Mouse (Mus musculus) stomach, embryonic 16.5 days (tissue): ENCODE data around the gene Atxn7l1. TPM values are rescaled to one million over a fixed set of nuclear protein-coding genes. Genes with fewer than 3 reads are reported as not detected.
A peak's percentile ranks its signal among the peaks of the same experiment; 100 is the strongest.

Experiments
- ATAC-seq: fragments of 200-750 bp; cut with Nextera tagmentation; 2 replicates; pipeline ENCODE4 v1.8.0; 2017; ENCODE audit warnings: moderate number of reproducible peaks, moderate TSS enrichment; ENCODE audit not compliant: insufficient read depth, low FRiP score
- H3K27ac ChIP-seq: fragments of 300-500 bp; sonication (generic); 2 replicates; pipeline ENCODE4 v1.5.1; 2014; ENCODE audit warnings: low read length
- H3K27me3 ChIP-seq: fragments of 300-500 bp; sonication (generic); 2 replicates; pipeline ENCODE4 v1.6.1; 2014; ENCODE audit warnings: low read length, control low read depth, mixed read lengths; ENCODE audit not compliant: control insufficient read depth, insufficient read depth
- H3K36me3 ChIP-seq: fragments of 300-500 bp; sonication (generic); 2 replicates; pipeline ENCODE4 v1.6.1; 2014; ENCODE audit warnings: low read length; ENCODE audit not compliant: control insufficient read depth, insufficient read depth
- H3K4me1 ChIP-seq: fragments of 300-500 bp; sonication (generic); 2 replicates; pipeline ENCODE4 v1.6.1; 2014; ENCODE audit warnings: low read length, control low read depth, mixed read lengths; ENCODE audit not compliant: control insufficient read depth, insufficient read depth
- H3K4me2 ChIP-seq: fragments of 300-500 bp; sonication (generic); 2 replicates; pipeline ENCODE4 v1.6.1; 2014; ENCODE audit warnings: low read depth, low read length, mixed read lengths
- H3K4me3 ChIP-seq: fragments of 300-500 bp; sonication (generic); replicated peaks from 2 replicates; pipeline ENCODE4 v1.5.1; 2014; ENCODE audit warnings: mild to moderate bottlenecking, low read length
- H3K9ac ChIP-seq: fragments of 300-500 bp; sonication (generic); 2 replicates; pipeline ENCODE4 v1.6.1; 2014; ENCODE audit warnings: low read length
- H3K9me3 ChIP-seq: fragments of 300-500 bp; sonication (generic); replicated peaks from 2 replicates; pipeline ENCODE4 v1.6.1; 2016; ENCODE audit warnings: low read length, control low read depth; ENCODE audit not compliant: control insufficient read depth
- WGBS: fragments of 180-500 bp; shearing (Covaris S2); extraction: QIAGEN DNeasy Blood & Tissue Kit; methylation state at CpG from one replicate; pipeline ENCODE4 v1.1.7; 2014; 5-methylcytosine and 5-hydroxymethylcytosine counted together
- polyA plus RNA-seq: library from polyadenylated mRNA; unstranded; fragments of >200 nt; fragmentation: Nextera tagmentation; extraction: Ambion mirVana; gene quantifications from 2 replicates; pipeline ENCODE4 v1.2.1, GENCODE M21; 2015

The Atxn7l1 gene
- 12.4 and 13.3 TPM in 2 replicates for polyA plus RNA-seq

DNA sequence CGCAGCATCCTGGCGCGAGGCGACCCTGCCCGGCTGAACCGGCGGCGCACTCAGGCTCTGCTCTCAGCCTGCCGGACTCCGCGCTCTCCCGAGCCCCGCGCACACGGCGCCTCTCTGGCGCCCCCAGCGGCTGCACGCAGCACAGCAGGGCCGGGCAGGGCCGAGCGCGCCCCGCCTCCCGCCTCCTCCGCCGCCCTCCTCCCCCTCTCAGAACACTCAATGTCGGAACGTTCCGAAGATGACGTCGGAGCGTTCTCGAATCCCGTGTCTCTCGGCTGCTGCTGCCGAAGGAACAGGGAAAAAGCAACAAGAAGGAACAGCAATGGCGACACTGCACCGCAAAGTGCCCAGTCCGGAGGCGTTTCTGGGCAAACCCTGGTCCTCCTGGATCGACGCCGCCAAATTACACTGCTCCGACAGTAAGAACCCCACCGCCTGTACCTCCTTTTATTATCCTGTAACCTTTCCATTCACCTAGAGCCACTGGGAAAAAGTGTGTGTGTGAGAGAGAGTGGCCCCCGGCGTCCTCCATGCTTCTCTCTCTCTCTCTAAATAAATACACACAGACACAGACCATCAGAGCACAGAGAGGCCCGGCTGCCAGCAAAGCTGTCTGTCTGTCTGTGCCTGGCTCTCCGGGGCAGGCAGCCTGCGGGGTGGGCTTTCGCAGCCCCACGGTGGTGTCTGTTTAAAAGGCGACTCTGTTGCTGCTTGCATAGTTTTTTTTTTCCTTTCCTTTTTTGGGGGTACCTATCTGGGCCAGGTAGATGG is at the start of gene Atxn7l1:
TSS of gene Atxn7l1 (plus strand) at position 197 of the 771 bp plus-strand sequence.
- peak within 1 kb of the TSS; percentile 81 for H3K27ac ChIP-seq
- H3K4me3 ChIP-seq, result peak within 1 kb of the TSS; percentile 89
- H3K9me3 ChIP-seq, result no peaks in the 10 kb centered on the region
- H3K4me2 ChIP-seq, result peak within 1 kb of the TSS; percentile 99
- peak within 1 kb of the TSS; percentile 95 for H3K9ac ChIP-seq
- peaks cover 17% of the 10 kb centered on the region for H3K4me1 ChIP-seq
- under 1% methylated on average over 54 of the region's 54 CpGs for WGBS
- H3K36me3 ChIP-seq, result no peaks in the 10 kb centered on the region
- ATAC-seq, result peak; percentile 97
- peaks cover 4% of the 10 kb centered on the region; the same call in 1 of the 2 replicates for H3K27me3 ChIP-seq

DNA sequence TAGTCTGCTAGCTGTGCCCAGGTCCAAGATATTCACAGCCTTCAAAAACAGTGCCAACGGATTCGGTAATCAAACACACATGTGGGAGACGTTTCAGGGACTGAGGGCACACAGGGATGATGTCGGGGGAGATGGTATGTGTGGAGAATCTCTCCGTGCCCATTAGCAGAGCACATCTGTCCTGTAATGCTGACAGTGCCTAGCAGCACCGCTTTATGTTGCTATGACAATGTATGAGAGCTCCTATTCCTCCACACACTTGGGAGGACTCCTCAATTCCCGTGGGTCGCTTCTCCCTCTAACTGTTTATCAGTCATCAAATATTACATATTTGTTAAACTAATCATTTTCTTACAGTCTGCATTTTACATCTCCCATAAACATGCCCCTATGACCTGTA is 45.9 kb upstream of the Atxn7l1 start:
- Histone ChIP-seq H3K27me3 (no peaks in the 10 kb centered on the region; the same call in 1 of the 2 replicates), H3K4me2 (no peak overlapping the region)
- ATAC-seq, result no peak

GRCm38 (mm10) chr12:33102342-33103115 is 45.0 kb upstream of the Atxn7l1 start:
- ATAC-seq, result peak; percentile 89
- H3K27me3 ChIP-seq, result no peaks in the 10 kb centered on the region; the same call in 1 of the 2 replicates
- peak overlapping the region; percentile 79 for H3K27ac ChIP-seq
- no peaks in the 10 kb centered on the region for H3K9me3 ChIP-seq
- WGBS, result 22% methylated on average over 15 of the region's 15 CpGs
- no peak overlapping the region for H3K9ac ChIP-seq
- H3K4me1 ChIP-seq, result peaks cover 10% of the 10 kb centered on the region
- H3K4me2 ChIP-seq, result peak overlapping the region; percentile 22; the same call in 1 of the 2 replicates
- no peak overlapping the region for H3K4me3 ChIP-seq
- no peaks in the 10 kb centered on the region for H3K36me3 ChIP-seq

More for the DNA sequence above, 45.9 kb upstream of the Atxn7l1 start:
- no peak overlapping the region; the same call in 1 of the 2 replicates for H3K9ac ChIP-seq
- H3K4me3 ChIP-seq, result no peak overlapping the region
- H3K36me3 ChIP-seq, result no peaks in the 10 kb centered on the region
- peaks cover 10% of the 10 kb centered on the region for H3K4me1 ChIP-seq
- H3K27ac ChIP-seq, result peak overlapping the region; percentile 47; the same call in 1 of the 2 replicates
- 57% methylated on average over 8 of the region's 8 CpGs for WGBS
- H3K9me3 ChIP-seq, result no peaks in the 10 kb centered on the region

- WGBS, result 69% methylated on average over 4 of the region's 4 CpGs
- no peak overlapping the region for H3K27ac ChIP-seq
- H3K4me1 ChIP-seq, result peaks cover 18% of the 10 kb centered on the region
- no peaks in the 10 kb centered on the region; the same call in 1 of the 2 replicates for H3K27me3 ChIP-seq
- H3K4me3 ChIP-seq, result no peak overlapping the region
- ATAC-seq, result no peak
- no peak overlapping the region for H3K9ac ChIP-seq
- no peaks in the 10 kb centered on the region for H3K36me3 ChIP-seq
- no peak overlapping the region for H3K4me2 ChIP-seq
- H3K9me3 ChIP-seq, result no peaks in the 10 kb centered on the region
Observed at GRCm38 (mm10) chr12:33105724-33106123, 41.8 kb upstream of the Atxn7l1 start.

- WGBS, result 80% methylated on average over 10 of the region's 10 CpGs
- Histone ChIP-seq H3K9ac (no peak overlapping the region), H3K9me3 (no peaks in the 10 kb centered on the region), H3K4me3 (no peak overlapping the region), H3K36me3 (no peaks in the 10 kb centered on the region), H3K4me1 (peaks cover 18% of the 10 kb centered on the region), H3K4me2 (no peak overlapping the region), H3K27me3 (no peaks in the 10 kb centered on the region; the same call in 1 of the 2 replicates), H3K27ac (no peak overlapping the region)
- ATAC-seq, result no peak
Observed at GRCm38 (mm10) chr12:33106438-33107167, 40.9 kb upstream of the Atxn7l1 start.

- no peaks in the 10 kb centered on the region for H3K9me3 ChIP-seq
- H3K9ac ChIP-seq, result no peak overlapping the region
- no peak overlapping the region for H3K27ac ChIP-seq
- peaks cover 14% of the 10 kb centered on the region for H3K4me1 ChIP-seq
- no peaks in the 10 kb centered on the region for H3K36me3 ChIP-seq
- H3K27me3 ChIP-seq, result 0 out of 2 replicates have a peak, but pooled peaks cover 1% of the 10 kb centered on the region
- no peak for ATAC-seq
- H3K4me3 ChIP-seq, result no peak overlapping the region
- H3K4me2 ChIP-seq, result no peak overlapping the region
Observed at GRCm38 (mm10) chr12:33109531-33109930, 38.0 kb upstream of the Atxn7l1 start.

GRCm38 (mm10) chr12:33110894-33111471 is 36.5 kb upstream of the Atxn7l1 start:
- 22% methylated on average over 14 of the region's 14 CpGs for WGBS
- ATAC-seq, result peak; percentile 73
- H3K4me2 ChIP-seq, result peak overlapping the region; percentile 14

DNA sequence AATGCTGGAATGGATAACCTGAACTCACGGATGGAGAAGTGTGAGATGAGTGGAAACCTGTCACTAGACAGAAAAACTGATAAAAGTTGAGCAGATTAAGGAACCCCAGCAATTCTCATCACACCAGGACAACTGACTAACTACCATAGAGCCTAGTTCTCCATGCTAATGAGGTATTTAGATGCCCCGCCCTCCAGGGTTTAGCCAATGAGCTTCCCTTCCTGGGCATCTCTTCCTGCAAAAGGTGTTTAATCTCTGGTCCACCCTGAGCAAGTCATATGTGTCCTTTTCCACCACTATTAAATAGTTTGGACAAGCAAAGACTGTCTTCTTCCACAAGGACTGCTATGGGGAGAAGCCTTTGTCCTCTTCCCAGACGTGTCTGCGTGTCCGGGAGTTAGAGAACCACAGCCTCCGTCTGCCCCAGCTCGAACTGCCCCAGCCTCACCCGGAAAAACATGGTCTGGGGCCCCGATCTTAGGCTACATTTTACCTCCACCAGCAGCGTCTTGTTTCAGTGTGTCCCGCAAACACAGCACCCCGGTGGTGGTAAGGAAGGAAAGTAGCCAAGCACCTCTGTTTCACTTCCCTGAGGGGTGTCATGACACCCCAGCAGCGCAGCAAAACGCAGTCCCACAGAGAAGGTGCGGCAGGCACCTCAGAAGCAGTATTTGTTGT is 28.7 kb upstream of the Atxn7l1 start:
- no peaks in the 10 kb centered on the region for H3K36me3 ChIP-seq
- H3K4me3 ChIP-seq, result peak overlapping the region; percentile 19
- no peak overlapping the region for H3K27ac ChIP-seq
- 0 out of 2 replicates have a peak, but pooled peaks cover 2% of the 10 kb centered on the region for H3K27me3 ChIP-seq
- 33% methylated on average over 15 of the region's 15 CpGs for WGBS
- no peaks in the 10 kb centered on the region for H3K4me1 ChIP-seq
- no peaks in the 10 kb centered on the region; the same call in 1 of the 2 replicates for H3K9me3 ChIP-seq
- 0 out of 2 replicates have a peak overlapping the region, but pooled peaks have one; percentile 19 for H3K9ac ChIP-seq
- H3K4me2 ChIP-seq, result peak overlapping the region; percentile 41
- no peak for ATAC-seq

More at GRCm38 (mm10) chr12:33110894-33111471, 36.5 kb upstream of the Atxn7l1 start:
- no peaks in the 10 kb centered on the region for H3K36me3 ChIP-seq
- no peaks in the 10 kb centered on the region for H3K9me3 ChIP-seq
- no peak overlapping the region for H3K9ac ChIP-seq
- 0 out of 2 replicates have a peak, but pooled peaks cover 2% of the 10 kb centered on the region for H3K27me3 ChIP-seq
- peak overlapping the region; percentile 80 for H3K27ac ChIP-seq
- no peak overlapping the region for H3K4me3 ChIP-seq
- H3K4me1 ChIP-seq, result peaks cover 14% of the 10 kb centered on the region
